Mouse (Mus musculus) ovary, postnatal 14 days (tissue): Measurements from ENCODE around the gene Kcnh5.

ENCODE experiments used
- DNase-seq: peaks from one replicate; pipeline ENCODE4 v3.0.0; 2022; ENCODE audit warnings: low spot score

Gene Kcnh5

DNA sequence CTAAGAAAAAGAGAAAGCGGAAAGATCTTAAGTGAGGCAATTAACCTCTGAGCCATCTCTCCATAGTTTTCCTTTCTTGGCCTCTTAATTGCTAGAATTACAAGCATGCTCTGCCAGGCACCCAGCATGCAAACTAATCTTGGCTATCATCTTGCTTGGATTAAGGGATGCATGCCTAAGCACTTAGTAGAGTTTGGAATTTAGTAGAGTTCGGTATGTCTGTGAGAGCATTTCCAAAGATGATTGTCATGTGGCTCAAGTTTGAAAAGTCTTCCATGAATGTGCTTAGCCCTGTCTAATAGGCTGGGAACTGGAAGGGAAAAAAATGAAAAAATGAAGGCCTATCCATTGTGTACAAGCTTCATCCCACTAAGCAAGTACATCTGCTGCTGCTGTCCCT is 224.5 kb downstream of the Kcnh5 start:
- DNase-seq: no peak

- no peak for DNase-seq
These were observed 225.7 kb downstream of the Kcnh5 start for GRCm38 (mm10) chr12:74951124-74952115.

DNA sequence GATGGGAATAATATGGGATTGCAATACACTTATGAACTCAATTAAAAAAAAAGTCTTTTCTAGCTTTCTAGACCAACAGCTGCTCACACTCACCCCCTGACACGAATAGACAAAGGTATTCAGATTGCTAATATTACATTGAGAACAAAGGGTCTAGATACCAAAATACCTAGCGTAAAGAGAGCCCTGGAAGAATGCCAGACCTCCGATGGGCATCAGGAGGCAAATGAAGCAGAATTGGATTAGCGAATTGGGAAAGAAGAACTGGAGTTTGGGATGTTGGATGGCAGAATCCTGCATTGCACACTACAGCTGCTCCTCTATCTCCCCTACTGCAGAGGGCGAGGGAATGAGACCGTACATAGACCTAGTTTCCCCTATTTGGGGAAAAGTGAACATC is 275.8 kb downstream of the Kcnh5 start:
- DNase-seq: no peak

DNA sequence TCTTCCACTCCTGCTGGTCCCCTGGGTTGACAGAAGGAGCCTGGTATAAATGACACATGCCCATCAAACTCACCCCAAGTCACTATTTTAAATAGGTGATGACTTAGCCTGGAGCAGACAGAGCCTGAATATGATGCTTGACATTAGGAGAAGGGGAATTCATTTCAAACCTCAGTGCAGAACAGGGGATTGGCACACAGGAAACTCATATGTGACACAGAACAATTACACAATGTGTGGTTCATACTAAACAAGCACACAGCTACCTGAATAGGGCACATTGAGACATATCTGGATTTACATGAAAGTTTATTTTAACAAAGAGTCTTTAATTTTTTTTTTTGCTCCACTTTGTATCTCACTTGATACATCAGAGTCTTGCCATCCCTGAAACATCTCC is 276.4 kb downstream of the Kcnh5 start:
- DNase-seq: no peak

GRCm38 (mm10) chr12:74899055-74899454 is 278.1 kb downstream of the Kcnh5 start:
- no peak for DNase-seq

GRCm38 (mm10) chr12:74898211-74898610 is 278.9 kb downstream of the Kcnh5 start:
- DNase-seq: no peak

DNA sequence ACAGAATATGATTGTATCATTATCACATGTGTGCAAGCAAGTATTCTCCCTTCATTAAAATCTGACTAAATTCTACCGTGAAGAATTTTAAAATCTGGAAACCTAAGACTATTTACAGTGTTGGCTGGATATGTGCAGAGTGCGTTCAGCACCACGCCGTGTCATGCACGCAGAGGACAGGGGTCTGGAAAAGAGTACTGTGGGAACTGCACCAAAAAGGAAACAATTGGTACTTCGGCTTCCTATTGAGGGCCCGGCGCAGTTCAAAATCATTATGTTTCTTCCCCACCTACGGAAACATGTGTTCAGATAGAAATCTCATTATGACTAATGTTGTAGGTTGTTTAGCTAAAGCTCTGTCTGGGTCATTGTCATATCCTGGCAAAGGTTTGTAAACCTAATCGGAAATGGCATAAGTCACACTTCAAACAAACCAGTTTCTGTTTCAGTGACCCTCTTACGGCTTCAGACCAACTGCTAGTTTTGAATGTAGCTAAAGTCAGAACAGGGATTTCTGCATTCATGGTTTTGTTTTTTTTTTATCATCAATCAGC is 282.2 kb downstream of the Kcnh5 start:
- DNase-seq: no peak

GRCm38 (mm10) chr12:74889419-74889818 is 287.7 kb downstream of the Kcnh5 start:
- DNase-seq: no peak

GRCm38 (mm10) chr12:74887064-74887463 is 290.1 kb downstream of the Kcnh5 start:
- no peak for DNase-seq

DNA sequence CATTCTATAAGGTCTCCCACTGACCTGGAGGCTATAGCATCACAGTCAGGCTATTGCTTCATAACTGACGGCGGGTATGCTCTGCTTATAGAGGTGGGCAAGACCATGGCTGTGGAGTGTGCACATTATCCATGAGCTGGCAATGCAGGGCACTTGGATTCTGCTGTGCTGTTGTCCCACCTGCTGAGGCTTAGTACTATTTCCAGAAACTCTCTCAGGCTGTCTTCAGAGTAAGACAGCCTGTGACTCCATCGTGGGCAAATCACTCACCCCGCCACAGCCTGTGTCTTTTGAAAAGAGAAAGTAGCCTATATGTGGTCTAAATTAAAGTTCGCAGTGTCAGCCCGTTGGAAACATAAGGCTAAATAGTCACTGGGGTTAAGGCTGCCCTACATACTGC is 295.8 kb downstream of the Kcnh5 start:
- DNase-seq: no peak

DNA sequence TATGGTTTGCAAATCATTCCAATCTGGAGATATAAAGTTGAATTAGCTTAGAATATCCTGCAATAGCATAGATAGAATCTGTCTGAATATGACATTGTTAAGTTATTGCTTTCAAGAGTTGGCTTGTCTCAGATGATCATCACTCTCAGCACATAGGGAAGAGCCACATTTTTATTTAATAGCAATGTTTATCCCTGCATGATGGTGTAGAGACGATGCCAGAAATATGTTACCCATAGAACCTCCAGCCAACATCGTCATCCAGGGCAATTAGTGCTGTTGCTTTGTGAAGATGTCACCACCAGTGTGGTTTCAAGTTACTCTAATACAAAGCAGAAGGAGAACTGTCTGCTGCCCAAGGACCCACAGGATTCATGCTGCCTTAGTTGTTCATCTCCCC is 321.5 kb downstream of the Kcnh5 start:
- DNase-seq: no peak

DNA sequence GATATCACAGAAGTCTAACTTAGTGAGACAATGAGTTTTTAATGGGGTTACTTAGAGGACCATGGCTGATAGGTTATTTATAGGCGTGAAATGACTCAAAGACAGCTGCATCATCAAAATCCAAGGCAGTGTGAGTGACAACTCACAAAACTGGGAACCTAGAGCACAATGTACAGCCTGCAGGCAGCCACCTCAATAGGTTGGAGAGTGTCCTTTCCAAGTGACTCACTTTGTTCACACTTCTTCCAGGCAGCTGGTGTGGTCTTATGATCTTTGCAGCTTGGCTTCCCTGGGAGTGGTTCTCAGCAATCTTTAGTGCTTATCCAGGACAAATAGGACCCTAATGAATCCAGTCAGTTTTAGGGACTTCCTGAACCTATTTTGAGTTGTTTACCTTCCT is 322.9 kb downstream of the Kcnh5 start:
- DNase-seq: no peak

DNA sequence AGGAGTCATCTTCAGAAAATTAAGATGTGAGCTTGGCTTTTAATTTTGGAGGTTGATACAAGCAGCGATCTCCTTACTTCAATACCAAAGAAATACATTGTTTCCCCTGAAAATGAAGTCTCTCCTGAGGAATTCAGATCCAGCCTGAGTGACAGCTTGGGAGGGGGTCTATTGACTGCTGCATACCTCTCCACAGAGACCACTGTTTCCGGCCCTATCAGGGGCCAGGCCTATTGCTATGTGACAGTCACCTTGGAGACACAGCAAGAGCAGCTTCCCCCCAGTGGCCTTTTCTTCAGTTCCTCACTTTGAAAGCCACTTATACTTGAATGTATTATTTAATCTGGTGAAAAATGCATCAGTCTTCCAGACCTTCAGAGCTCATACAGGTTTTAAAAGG is 326.8 kb downstream of the Kcnh5 start:
- no peak for DNase-seq

GRCm38 (mm10) chr12:74849912-74850311 is 327.2 kb downstream of the Kcnh5 start:
- DNase-seq: no peak

- DNase-seq: no peak
These were observed 328.4 kb downstream of the Kcnh5 start for GRCm38 (mm10) chr12:74848611-74849347.
